Mouse (Mus musculus) midbrain, embryonic 13.5 days (tissue): Measurements from ENCODE around the gene Cav2. TPM values are rescaled to one million over a fixed set of nuclear protein-coding genes. Genes with fewer than 3 reads are reported as not detected.

Experiments used
- ATAC-seq: fragments of 200-750 bp; cut with Nextera tagmentation; 2 replicates; pipeline ENCODE4 v1.8.0; 2017; ENCODE audit warnings: mild to moderate bottlenecking, moderate TSS enrichment, moderate library complexity
- H3K27ac ChIP-seq: fragments of 300-500 bp; sonication (generic); 2 replicates; pipeline ENCODE4 v1.5.1; 2015; ENCODE audit warnings: inconsistent platforms, mild to moderate bottlenecking, moderate library complexity
- H3K27me3 ChIP-seq: fragments of 300-500 bp; sonication (generic); 2 replicates; pipeline ENCODE4 v1.6.1; 2015; ENCODE audit warnings: mild to moderate bottlenecking, inconsistent platforms
- H3K36me3 ChIP-seq: fragments of 300-500 bp; sonication (generic); 2 replicates; pipeline ENCODE4 v1.6.1; 2015; ENCODE audit warnings: mild to moderate bottlenecking, inconsistent platforms
- H3K4me1 ChIP-seq: fragments of 300-500 bp; sonication (generic); replicated peaks from 2 replicates; pipeline ENCODE4 v1.6.1; 2015; ENCODE audit warnings: inconsistent platforms
- H3K4me2 ChIP-seq: fragments of 300-500 bp; sonication (generic); replicated peaks from 2 replicates; pipeline ENCODE4 v1.6.1; 2015; ENCODE audit warnings: moderate library complexity, mild to moderate bottlenecking, inconsistent platforms
- H3K4me3 ChIP-seq: fragments of 300-500 bp; sonication (generic); replicated peaks from 2 replicates; pipeline ENCODE4 v1.5.1; 2015; ENCODE audit warnings: mild to moderate bottlenecking, inconsistent platforms
- H3K9ac ChIP-seq: fragments of 300-500 bp; sonication (generic); replicated peaks from 2 replicates; pipeline ENCODE4 v1.6.1; 2015; ENCODE audit warnings: mild to moderate bottlenecking, inconsistent platforms
- H3K9me3 ChIP-seq: fragments of 300-500 bp; sonication (generic); 2 replicates; pipeline ENCODE4 v1.6.1; 2016; ENCODE audit warnings: mild to moderate bottlenecking, inconsistent platforms
- WGBS: fragments of 180-500 bp; shearing (Covaris S2); methylation state at CpG from one replicate; pipeline ENCODE4 v1.1.7; 2015; 5-methylcytosine and 5-hydroxymethylcytosine counted together
- polyA plus RNA-seq: library from polyadenylated mRNA; unstranded; fragments of >200 nt; fragmentation: Nextera tagmentation; extraction: Ambion mirVana; gene quantifications from 2 replicates; pipeline ENCODE4 v1.2.1, GENCODE M21; 2015

The Cav2 gene
- polyA plus RNA-seq, 1 experiment from 2014 or later = 6.0 TPM

DNA sequence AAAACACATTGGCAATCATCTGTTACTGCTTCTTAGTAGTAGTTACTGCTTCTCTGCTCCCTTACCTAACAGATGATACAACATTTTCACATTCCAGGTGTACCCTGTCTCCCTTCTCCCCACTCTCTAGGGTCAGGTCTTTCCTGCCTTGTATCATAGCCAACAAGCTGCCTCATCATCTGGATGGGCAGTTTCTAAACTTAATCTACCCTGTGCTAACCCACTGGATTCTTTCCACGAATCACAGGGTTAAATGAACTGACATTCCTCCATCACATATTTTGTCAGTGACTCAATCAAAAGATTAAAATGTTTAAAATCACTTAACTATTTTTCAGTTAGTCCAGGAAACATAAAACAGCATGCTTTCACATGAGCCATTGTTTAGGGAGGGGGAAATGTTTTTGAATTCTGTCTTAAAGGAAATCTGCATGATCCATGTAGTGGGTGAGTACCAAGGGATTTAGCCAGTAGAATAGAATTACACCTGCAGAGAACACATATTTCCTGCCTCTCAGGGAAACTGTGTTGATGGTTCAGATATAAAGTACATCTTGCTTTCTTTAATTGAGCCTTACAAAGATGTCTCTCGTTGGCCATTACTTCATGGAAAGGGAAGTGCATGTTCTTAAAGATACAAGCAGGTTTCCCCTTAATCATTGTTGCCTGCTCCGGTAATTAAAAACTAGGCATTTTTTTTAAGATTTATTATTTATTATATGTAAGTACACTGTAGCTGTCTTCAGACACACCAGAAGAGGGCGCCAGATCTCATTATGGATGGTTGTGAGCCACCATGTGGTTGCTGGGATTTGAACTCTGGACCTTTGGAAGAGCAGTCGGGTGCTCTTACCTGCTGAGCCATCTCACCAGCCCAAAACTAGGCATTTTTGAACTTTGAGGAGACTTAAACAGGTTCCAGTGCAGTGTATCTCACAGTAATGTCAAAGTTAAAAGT is 34.0 kb downstream of the Cav2 start:
- ATAC-seq = no peak
- 83% methylated on average over 5 of the region's 5 CpGs for WGBS

DNA sequence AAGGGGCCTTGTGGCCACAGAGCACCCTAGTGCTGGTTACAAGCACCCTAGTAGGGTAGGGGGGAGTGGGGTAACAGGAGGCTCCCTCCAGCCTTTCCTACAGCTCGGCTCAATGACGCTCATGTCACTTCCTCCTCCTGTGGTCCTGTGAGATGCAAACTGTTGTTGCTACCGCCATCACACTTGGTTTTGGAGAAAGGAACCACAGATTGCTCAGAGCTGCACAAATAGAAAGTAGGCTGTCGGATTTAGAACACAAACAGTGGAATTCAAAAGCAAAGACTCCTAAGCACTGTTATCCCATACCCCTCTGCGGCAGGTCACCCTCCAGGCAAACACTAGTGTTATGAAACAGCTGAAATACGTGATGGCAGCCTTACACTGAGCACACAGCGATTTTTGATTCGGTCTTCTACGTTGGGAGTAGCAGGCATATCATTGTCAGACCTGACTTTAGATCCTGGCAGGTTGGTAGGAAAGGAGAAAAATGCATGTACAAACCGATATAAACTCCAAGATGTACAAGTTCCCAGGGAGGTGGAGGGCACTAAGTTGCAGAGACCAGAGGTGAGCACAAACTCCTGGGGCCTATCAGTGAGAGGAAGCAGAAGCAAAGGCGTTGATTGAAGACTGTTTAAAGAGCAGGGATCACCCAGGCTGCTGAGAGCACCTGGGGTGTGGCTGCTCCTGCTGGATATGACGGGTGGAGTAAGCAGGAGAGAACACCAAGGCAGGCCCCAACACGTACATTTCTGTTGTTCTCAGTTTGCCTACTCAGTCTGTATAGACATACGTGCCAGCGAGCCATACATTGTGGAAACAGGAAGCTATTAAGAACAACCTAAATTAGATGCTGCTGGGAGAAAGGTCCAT is 35.5 kb downstream of the Cav2 start:
- Histone ChIP-seq H3K4me1 (peaks cover 5% of the 10 kb centered on the region; the same call in 1 of the 2 replicates), H3K9ac (no peak overlapping the region), H3K4me3 (no peak overlapping the region), H3K9me3 (no peaks in the 10 kb centered on the region), H3K27me3 (no peaks in the 10 kb centered on the region), H3K36me3 (no peaks in the 10 kb centered on the region), H3K4me2 (no peak overlapping the region), H3K27ac (no peak overlapping the region)
- 72% methylated on average over 15 of the region's 15 CpGs for WGBS
- no peak for ATAC-seq

More for the DNA sequence above, 34.0 kb downstream of the Cav2 start:
- no peak overlapping the region for H3K4me2 ChIP-seq
- no peaks in the 10 kb centered on the region for H3K27me3 ChIP-seq
- no peaks in the 10 kb centered on the region for H3K36me3 ChIP-seq
- H3K9ac ChIP-seq = no peak overlapping the region
- H3K4me3 ChIP-seq = no peak overlapping the region
- H3K9me3 ChIP-seq = no peaks in the 10 kb centered on the region
- H3K27ac ChIP-seq = no peak overlapping the region
- peaks cover 5% of the 10 kb centered on the region; the same call in 1 of the 2 replicates for H3K4me1 ChIP-seq

DNA sequence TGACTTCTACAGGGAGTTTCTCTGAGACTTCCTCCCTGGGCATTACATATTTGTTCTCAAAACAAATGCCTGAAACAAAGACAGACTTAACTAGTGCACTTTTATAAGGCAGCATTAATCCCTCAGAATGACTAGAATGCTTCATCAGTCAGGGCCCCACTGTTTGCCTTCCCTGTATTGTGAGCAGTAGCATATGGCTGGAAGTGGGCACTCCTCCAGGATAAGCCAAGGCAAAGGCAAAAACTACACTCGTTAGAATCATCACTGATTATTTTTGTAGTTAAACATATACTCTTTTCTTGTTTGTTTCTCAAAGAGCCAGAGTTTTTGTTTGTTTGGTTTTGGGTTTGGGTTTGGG is 36.2 kb downstream of the Cav2 start:
- ATAC-seq = no peak
- no peaks in the 10 kb centered on the region for H3K36me3 ChIP-seq
- H3K4me2 ChIP-seq = no peak overlapping the region
- no peaks in the 10 kb centered on the region for H3K27me3 ChIP-seq
- H3K27ac ChIP-seq = no peak overlapping the region
- WGBS = 29% methylated on average over 1 of the region's 1 CpGs
- H3K9me3 ChIP-seq = no peaks in the 10 kb centered on the region
- no peak overlapping the region for H3K9ac ChIP-seq
- H3K4me3 ChIP-seq = no peak overlapping the region
- peaks cover 5% of the 10 kb centered on the region; the same call in 1 of the 2 replicates for H3K4me1 ChIP-seq

DNA sequence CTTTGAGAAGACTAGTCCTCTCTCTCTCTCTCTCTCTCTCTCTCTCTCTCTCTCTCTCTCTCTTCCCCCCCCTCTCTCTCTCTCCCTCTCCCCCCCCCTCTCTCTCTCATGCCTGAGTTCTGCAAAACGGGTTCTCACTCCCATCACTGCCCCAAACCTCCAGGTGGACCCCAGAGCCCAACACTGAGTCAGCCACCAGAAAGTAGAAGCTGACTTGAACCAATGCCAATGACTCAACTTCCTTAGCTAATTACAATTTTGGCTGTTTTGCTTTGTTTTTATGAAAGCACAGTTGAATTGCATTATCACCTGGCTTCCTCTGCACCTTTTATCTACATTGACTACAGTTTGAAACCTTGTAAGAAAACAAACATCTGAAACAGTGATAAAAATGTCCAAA is 37.0 kb downstream of the Cav2 start:
- ATAC-seq = no peak
- no peak overlapping the region for H3K4me3 ChIP-seq
- H3K4me2 ChIP-seq = no peak overlapping the region
- no peaks in the 10 kb centered on the region for H3K27me3 ChIP-seq
- H3K9me3 ChIP-seq = no peaks in the 10 kb centered on the region
- peaks cover 5% of the 10 kb centered on the region; the same call in 1 of the 2 replicates for H3K4me1 ChIP-seq
- no peak overlapping the region for H3K27ac ChIP-seq
- no peaks in the 10 kb centered on the region for H3K36me3 ChIP-seq
- H3K9ac ChIP-seq = no peak overlapping the region
- 50% methylated on average over 1 of the region's 1 CpGs for WGBS

DNA sequence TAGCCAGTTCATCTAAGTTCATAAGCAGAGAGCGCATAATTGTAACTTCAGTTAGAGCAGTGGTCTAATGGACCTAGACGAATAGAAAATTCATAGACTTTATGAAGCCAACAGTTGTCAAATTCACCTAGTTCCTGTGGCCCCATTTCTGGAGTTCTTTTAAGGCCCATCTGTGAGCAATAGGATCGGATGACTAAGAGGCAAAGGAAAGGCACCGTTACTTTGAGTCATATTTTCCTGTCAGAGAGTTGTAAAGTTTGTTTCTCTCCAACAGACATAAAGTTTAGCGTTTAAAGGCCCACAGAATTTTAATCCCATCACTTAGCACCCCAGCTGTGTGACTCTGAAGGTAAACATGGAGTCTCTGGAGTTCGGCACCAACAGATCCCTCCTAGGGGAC is 41.0 kb downstream of the Cav2 start:
- Histone ChIP-seq H3K4me2 (no peak overlapping the region), H3K4me1 (peaks cover 3% of the 10 kb centered on the region; the same call in 1 of the 2 replicates), H3K9me3 (no peaks in the 10 kb centered on the region), H3K27me3 (no peaks in the 10 kb centered on the region), H3K27ac (no peak overlapping the region), H3K9ac (no peak overlapping the region), H3K36me3 (no peaks in the 10 kb centered on the region), H3K4me3 (no peak overlapping the region)
- ATAC-seq = no peak
- WGBS = 85% methylated on average over 6 of the region's 6 CpGs

DNA sequence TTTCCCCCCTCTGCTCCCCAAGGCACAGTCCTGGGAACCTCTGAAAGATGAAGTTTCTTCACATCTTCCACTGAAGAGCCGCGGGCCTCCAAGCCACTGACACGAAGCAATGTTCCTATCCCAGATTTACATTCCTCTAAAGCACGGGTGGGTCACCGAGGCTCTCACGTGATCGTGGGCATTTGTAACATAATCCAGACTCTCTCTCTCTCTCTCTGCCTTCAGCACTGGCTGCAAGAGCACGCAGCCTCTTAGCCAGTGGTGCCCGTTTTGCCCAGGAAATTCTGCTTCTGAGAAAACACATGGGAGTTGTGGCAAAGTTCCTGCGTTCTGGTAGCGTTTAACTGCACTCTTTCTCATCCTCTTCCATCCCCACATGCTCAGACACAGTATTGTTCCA is 46.2 kb downstream of the Cav2 start:
- Histone ChIP-seq H3K36me3 (no peaks in the 10 kb centered on the region), H3K4me2 (no peak overlapping the region), H3K27me3 (no peaks in the 10 kb centered on the region), H3K9ac (no peak overlapping the region), H3K27ac (no peak overlapping the region), H3K4me1 (no peaks in the 10 kb centered on the region), H3K4me3 (no peak overlapping the region), H3K9me3 (no peaks in the 10 kb centered on the region)
- 64% methylated on average over 11 of the region's 11 CpGs for WGBS
- ATAC-seq = no peak

DNA sequence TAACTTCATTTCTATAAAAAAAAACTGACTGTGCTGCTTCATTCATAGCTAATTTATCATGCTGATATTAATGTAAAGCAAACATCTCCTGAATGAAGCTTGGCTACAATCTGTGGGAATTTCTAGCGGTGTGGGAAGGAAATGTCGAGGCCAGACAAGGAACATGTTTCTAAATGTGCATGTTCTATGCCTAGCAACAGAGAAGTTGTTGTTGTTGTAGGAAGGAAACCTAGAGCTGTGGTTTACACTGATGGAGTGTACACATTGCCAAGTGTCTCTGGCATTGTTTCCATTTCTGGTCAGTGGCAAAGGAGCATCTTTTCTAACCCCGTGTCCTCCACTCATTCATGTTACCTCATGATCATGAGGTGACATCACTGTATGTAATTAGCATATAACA is 48.8 kb downstream of the Cav2 start:
- no peaks in the 10 kb centered on the region for H3K27me3 ChIP-seq
- no peak overlapping the region for H3K27ac ChIP-seq
- no peaks in the 10 kb centered on the region for H3K4me1 ChIP-seq
- H3K4me3 ChIP-seq = no peak overlapping the region
- no peak for ATAC-seq
- WGBS = 80% methylated on average over 3 of the region's 3 CpGs
- no peak overlapping the region for H3K4me2 ChIP-seq
- H3K9ac ChIP-seq = no peak overlapping the region
- H3K9me3 ChIP-seq = no peaks in the 10 kb centered on the region
- H3K36me3 ChIP-seq = no peaks in the 10 kb centered on the region

DNA sequence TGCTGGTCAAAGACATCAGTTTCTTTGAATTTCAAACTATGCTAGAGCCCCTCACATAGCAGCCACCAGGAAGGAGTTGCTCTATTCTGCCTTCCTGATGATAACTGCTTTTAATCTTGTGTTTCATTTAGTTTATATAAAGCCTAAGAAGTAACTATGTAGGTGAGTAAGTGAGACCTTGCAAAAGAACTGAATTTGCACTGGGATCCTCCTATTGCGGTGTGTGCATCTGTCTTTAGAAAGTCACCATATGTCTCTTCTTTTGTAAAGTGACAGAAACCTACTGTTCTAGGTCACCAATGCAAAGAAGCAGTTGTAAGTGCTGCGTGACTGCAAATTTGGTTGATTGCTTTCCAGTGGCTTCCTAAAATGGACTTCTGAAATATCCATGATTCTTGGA is 56.7 kb downstream of the Cav2 start:
- Histone ChIP-seq H3K9me3 (no peaks in the 10 kb centered on the region), H3K36me3 (no peaks in the 10 kb centered on the region), H3K27ac (no peak overlapping the region), H3K4me3 (no peak overlapping the region), H3K4me2 (no peak overlapping the region), H3K4me1 (no peaks in the 10 kb centered on the region), H3K27me3 (no peaks in the 10 kb centered on the region), H3K9ac (no peak overlapping the region)
- 86% methylated on average over 2 of the region's 2 CpGs for WGBS
- ATAC-seq = no peak

Other genes with a start within 250 kb of the Cav2 start
- gene Tes, start 216.0 kb upstream of the Cav2 start, polyA plus RNA-seq = 25.5 and 27.2 TPM in 2 replicates
- gene Cav1, start 25.1 kb downstream of the Cav2 start, polyA plus RNA-seq = 9.6 and 11.7 TPM in 2 replicates
- gene Met, start 182.6 kb downstream of the Cav2 start, polyA plus RNA-seq = 0.89 TPM in 2 replicates